Mouse (Mus musculus) lung, postnatal 4 days (tissue): Measurements from ENCODE around the gene Cd84.

ENCODE experiments used
- DNase-seq, 2 experiments: peaks; one replicate each; pipeline ENCODE4 v3.0.0; 2021

Cd84 gene

DNA sequence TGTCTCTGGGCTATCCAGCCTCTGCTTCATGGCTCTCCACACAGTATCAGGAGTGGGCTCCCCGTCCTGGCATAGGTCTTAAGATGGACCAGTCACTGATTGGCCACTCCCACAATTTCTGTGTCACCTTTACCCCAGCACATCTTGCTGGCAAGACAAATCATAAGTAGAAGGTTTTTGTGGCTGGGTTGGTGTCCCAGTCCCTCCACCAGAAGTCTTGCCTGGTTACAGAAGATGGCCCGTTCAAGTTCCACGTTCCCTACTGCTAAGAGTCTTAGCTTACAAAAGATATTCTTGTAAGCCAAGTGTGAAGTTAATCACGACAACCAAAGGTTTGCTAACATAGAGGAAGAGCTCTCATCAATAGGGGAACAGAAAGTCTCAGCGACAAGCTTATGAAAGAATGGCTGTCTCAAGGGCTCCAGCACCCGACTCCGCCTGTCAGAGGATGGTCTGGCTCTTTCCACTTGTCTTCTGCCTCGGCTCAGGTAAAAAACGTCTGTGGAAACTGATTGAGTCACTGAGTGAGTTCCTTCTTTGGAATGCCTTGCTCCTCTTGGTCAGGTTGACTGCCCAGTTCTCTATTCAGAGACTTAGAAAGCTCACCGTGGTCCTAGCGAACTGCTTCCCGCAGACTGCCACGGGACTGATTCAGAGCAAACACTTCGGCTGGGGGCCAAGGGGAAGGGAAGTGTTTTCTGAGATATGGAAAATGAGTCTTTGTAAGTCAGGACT lies 78.0 kb downstream of the Cd84 start, which contains the start of gene Slamf6:
TSS of gene Slamf6 (plus strand) at position 211 of the 735 bp plus-strand sequence.
- DNase-seq = peak in 1 of 2 experiments; percentile 29

DNA sequence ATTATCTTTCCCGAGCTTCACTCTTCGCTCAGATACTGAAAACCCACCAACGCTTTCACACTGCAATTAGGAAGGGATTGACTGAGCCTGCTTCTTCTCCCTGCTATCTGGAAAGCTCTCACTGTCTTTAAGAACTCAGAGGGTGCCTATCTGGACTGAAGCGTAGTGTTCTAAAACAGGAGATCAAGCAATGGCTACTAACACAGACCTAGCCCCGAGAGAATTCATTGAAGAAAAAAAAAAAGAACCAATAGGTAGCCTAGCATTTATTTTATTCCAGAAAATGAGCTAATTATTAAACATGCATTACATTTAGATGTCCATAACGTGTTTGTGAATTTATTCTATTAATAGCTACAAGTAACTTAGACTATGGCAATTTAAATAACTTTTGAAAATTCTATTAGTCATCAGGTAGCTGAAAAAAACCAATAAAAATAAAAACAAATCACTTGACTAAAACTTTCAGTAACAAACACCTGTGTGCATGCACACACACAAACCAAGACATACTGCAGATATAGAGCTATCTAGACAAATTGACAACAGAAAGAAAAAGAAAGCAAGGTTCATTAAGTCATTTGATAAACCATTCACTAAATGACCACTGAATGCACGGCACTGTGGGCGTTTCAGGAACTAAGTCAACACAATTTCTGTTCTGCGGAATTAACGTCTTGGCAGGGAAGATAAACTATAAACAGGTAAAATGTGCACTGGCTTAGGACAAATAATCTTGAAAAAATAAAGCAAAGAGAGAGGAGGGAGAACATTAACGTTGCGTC lies 78.8 kb downstream of the Cd84 start:
- no peak for DNase-seq

DNA sequence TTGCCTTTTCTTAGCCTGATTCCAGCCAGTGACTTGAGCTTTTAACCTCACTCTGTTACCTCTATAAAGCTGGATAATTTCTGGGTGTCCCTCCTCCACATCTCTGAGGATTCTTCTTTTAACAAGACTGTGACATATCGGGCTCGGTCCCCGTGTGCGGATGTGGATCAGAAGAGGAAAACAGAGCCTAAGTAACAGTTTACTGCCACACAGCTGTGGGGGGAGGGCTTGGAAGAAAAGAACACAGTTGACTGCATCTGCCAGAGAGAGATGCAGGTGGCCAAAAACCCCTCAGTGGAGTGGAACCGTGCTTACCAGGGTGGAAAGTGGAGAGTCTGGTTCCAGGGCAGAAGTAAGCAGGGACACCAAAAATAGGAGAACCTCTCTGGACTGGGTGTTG lies 79.7 kb downstream of the Cd84 start:
- no peak for DNase-seq

DNA sequence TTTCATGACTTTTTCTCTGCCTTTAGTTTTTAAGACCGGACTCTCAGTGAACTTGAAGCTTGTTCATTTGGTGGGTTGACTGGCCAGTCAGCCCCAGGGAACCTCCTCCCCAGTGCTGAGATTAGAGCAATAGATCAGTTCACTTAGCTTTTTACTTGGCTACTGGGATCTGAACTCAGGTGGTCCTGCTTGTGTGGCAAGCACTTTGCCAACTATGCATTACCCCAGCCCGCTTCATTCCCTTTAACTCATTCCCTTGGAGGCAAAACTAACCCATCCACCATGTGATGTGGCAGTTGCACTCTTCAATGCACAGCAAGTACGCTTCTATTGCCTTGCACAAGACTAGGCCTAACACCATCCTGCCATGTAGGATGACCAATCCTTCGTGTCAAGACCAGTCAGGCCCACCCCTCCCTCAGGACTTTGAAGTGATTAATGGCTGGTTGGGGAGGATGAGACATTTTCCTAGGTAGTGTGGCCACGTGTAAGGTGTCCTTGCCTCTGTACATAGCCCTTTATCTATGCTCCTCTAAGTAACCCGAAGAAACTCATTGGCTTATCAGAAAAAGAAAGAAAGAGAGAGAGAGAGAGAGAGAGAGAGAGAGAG lies 80.5 kb downstream of the Cd84 start:
- no peak for DNase-seq

DNA sequence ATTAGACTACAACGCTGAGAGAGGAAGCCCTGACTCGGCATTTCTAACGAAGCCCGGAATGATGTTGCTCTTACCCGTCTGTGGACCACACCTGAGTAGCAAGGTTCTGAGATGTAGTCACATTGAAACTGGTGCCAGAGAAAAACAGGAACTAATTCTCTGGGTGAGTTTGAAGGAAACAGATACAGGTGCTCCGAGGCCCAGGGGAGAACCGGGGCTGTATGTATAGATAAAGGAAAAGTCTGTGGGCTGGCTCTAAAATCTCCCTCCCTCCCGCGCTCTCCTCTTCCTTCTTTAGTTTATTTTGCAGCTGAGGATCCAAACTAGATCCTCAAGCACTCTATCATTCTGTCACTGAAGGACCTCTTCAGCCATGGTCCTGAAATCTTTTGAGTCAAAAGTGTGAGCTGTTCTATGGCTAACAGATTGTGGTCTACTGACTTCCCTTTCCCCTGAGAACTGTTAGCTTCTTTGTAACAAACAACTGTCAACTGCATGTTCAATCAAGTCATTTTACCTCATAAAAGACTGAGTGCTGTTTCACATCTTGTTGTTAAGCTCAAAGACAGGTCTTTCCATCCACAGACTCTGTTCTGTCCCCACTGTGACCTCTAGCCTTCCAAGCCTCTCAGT lies 81.6 kb downstream of the Cd84 start:
- no peak for DNase-seq

DNA sequence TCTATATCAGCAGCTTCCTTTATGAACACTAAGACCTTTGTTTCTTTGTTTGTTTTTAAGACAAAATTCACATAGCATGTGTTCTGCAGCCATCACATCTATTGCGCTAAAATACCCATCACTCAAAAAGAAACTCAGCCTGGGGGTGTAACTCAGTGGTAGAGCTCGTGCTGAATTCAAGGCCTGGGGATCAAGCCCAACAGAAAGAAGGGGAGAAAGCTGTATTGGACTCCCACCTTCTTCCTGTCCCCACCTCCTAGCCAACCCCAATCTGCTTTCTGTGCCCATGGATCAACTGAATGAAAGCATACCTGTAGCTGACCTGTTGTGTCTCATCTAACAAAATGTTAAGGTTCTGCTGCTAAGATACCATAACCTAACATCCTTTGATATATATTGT lies 82.1 kb downstream of the Cd84 start:
- no peak for DNase-seq

DNA sequence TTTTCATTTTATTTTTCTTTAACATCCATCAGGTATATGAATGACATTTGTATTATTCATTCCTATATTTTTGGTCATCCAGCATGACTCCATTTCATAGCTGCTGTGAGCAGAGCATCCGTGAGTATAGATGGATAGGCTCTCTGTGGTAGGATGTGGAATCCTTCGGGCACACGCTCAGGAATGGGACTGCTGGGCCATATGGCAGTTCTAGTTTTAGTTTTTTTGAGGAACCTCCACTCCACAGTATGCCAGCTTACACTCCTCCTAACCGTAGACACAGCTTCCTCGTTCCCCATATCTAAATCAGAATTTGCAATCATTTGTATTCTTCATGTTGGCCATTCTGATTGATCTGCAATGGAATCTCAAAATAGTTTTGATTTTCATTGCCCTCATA lies 83.3 kb downstream of the Cd84 start:
- no peak for DNase-seq

DNA sequence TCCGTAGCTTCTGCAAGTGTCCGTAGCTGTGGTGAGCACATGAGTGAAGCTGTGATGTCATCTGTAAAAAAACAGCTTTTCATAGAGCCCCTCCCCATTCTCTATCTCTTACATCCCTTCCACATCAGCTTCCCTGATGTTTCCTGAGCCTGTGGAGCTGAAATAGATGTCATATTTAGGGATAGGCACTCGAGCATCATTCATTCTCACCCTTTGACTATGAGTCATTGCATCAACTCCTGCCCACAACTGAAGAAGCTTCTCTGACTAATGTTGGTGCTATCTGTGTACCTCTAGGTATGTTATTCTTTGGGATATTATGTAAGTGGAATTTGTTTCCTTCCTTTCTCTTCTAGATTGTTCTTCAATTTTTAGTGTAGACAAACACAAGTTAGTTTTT lies 85.4 kb downstream of the Cd84 start:
- DNase-seq = no peak

DNA sequence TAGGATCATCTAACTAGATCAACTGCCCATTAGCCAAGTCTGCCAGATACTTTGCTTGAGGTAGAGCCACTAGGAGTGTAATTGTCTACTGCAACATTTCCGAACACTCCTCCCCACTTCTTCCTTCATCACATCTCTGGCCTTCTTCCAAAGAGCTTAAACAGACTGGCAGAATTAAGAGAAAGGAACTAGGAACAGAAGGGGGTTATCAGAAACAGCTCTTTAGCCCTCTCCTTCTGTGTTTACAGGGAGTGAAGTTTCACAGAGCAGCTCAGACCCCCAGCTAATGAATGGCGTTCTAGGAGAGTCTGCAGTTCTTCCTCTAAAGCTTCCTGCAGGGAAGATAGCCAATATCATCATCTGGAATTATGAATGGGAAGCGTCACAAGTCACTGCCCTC lies 94.4 kb downstream of the Cd84 start:
- DNase-seq = no peak

DNA sequence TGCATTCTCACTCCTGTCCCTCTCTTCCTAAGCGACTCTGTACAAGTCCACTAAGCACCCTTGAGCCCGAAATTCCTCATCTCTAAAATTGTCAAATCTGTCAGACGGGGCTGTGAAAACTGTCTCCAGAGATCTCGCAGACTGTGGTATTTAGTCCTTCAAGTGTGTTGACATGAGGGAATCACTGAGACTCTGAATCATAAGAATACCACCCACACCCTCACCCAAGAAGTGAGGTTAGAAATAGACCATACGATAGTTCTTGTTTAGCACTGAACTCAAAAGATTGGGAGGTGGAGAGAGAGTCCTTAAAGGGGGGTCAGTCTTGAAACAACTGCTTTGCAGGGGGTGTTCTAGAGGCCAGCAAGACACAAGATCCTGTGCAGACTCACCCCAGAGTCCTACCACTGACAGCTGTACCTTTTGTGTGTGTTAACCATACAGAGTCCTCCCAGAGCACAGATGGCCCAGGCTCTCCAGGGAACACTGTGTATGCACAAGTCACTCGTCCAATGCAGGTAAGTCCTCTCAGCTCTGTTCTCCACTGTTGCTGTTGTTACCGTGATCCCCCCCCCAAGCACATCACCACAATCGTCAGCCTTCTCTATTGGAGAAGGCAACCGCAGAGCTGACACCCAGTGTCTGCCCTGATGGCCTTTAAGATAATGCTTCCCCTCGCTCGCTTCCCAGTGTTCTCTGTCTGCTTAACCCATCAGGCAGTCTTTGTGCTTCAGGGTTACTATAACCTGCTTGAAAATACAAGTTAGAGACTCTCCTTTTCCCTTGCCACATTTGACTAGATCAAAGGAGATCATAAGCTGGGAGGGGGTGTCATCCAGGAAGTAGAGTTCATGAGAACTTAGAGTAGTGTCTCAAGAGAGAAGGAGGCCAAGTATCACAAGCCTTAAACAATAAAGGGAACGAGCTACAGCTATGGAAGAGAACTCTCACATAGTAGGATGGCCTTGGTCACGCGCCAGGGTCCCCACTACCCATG lies 99.8 kb downstream of the Cd84 start:
- DNase-seq = no peak
